ENCODE assay signal across 8 mouse cellular contexts in genomic region chr1:91250415-91251147, GRCm38 (mm10). TPM values are rescaled to one million over a fixed set of nuclear protein-coding genes. Genes with fewer than 3 reads are reported as not detected.
DNase-seq lines count a peak whose midpoint lies in the region; ATAC-seq lines count a peak whose summit lies in the region.

No protein-coding gene starts in this region.

- peak overlapping the region; percentile 86 for H3K4me2 ChIP-seq in heart, embryonic 12.5 days
- H3K4me2 ChIP-seq in midbrain, embryonic 14.5 days (ENCODE audit: low read length) = peak overlapping the region; percentile 72

- DNase-seq in cerebellum, adult 11 months = no peak
- DNase-seq in R1 (ENCODE audit: low read depth, low spot score) = peak; percentile 21
- DNase-seq in embryo, embryonic 11 days = peak; percentile 22
- peak; percentile 20 to 57 for DNase-seq in kidney, postnatal 25 days
- DNase-seq in midbrain, embryonic 14.5 days = peak; percentile 25
- DNase-seq in testis, postnatal 10 days (ENCODE audit: low spot score) = peak; percentile 66

- H3K4me3 ChIP-seq in heart, embryonic 12.5 days = peak overlapping the region; percentile 99
- peak overlapping the region; percentile 94 for H3K4me3 ChIP-seq in midbrain, embryonic 14.5 days (replicated peaks; ENCODE audit: low read depth, low read length)

- peaks cover 35% of the 10 kb centered on the region for H3K4me1 ChIP-seq in heart, embryonic 12.5 days (replicated peaks)
- peaks cover 20% of the 10 kb centered on the region for H3K4me1 ChIP-seq in midbrain, embryonic 14.5 days (ENCODE audit: control insufficient read depth, insufficient read depth, low read length)

- ATAC-seq in cerebellum, adult (ENCODE audit: insufficient number of reproducible peaks, low FRiP score, low TSS enrichment) = 0 out of 2 replicates have a peak, but pooled peaks have one; percentile 6
- ATAC-seq in heart, embryonic 12.5 days (ENCODE audit: insufficient number of reproducible peaks, low FRiP score) = peak; percentile 62
- ATAC-seq in midbrain, embryonic 14.5 days (ENCODE audit: low FRiP score, low TSS enrichment) = no peak; the same call in 1 of the 2 replicates

- H3K36me3 ChIP-seq in heart, embryonic 12.5 days = peaks cover 8% of the 10 kb centered on the region
- peaks cover 7% of the 10 kb centered on the region; the same call in 1 of the 2 replicates for H3K36me3 ChIP-seq in midbrain, embryonic 14.5 days (ENCODE audit: control insufficient read depth, insufficient read depth, low read length)

- H3K9ac ChIP-seq in heart, embryonic 12.5 days = peak overlapping the region; percentile 100
- peak overlapping the region; percentile 96 for H3K9ac ChIP-seq in midbrain, embryonic 14.5 days (replicated peaks; ENCODE audit: low read length)

- under 1% methylated on average over 70 of the region's 70 CpGs for WGBS in heart, embryonic 12.5 days
- under 1% methylated on average over 67 of the region's 70 CpGs for WGBS in midbrain, embryonic 14.5 days

- H3K27me3 ChIP-seq in heart, embryonic 12.5 days (replicated peaks) = no peaks in the 10 kb centered on the region
- no peaks in the 10 kb centered on the region for H3K27me3 ChIP-seq in midbrain, embryonic 14.5 days (ENCODE audit: control insufficient read depth, insufficient read depth, low read length)

- peak overlapping the region; percentile 83 for H3K27ac ChIP-seq in heart, embryonic 12.5 days (ENCODE audit: poor library complexity, severe bottlenecking)
- H3K27ac ChIP-seq in midbrain, embryonic 14.5 days (replicated peaks; ENCODE audit: low read depth, low read length) = peak overlapping the region; percentile 74

- H3K9me3 ChIP-seq in heart, embryonic 12.5 days (replicated peaks) = no peaks in the 10 kb centered on the region
- H3K9me3 ChIP-seq in midbrain, embryonic 14.5 days (ENCODE audit: control insufficient read depth, low read length) = no peaks in the 10 kb centered on the region

RNA-seq across cellular contexts. Expression of gene Ube2f, which starts 0.5 kb away (rescaled TPM):
- polyA plus RNA-seq in heart, embryonic 12.5 days (2016; fragmentation: Nextera tagmentation; extraction: Ambion mirVana) = 65.2 and 66.5 TPM in 2 replicates
- 67.5 and 75.2 TPM in 2 replicates for polyA plus RNA-seq in midbrain, embryonic 14.5 days (2014; fragmentation: Nextera tagmentation; extraction: Ambion mirVana)

RNA-seq across cellular contexts. Expression of gene Scly, which starts 47.6 kb away (rescaled TPM):
- 14.8 and 14.9 TPM in 2 replicates for polyA plus RNA-seq in heart, embryonic 12.5 days (2016; fragmentation: Nextera tagmentation; extraction: Ambion mirVana)
- 8.5 and 9.0 TPM in 2 replicates for polyA plus RNA-seq in midbrain, embryonic 14.5 days (2014; fragmentation: Nextera tagmentation; extraction: Ambion mirVana)
